Mouse (Mus musculus): ENCODE results near the gene Olfr851.

Olfr851 gene

DNA sequence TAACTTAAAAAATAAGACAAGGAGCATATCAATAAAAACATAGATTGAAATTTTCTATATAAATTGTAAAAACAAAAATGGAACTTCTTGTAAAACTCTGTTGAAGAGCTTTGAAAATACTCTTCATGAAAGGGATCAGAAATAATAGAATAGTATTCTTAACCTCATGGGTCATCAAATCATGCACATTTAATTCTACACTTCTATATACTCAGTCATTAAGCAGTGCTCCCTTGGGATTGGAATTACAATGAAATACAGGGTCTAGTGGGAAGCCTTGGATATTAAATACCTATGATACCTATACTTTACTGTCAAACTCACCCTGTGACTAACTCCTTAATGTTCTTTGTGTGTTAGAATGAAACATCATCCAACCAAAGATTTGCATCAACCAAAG, at the start of gene Olfr851:
Gene Olfr851, plus strand, starts transcription at position 301 of the 400 bp plus-strand sequence.
- no peak for DNase-seq (ENCODE audit: low read depth, low spot score)

GRCm38 (mm10) chr9:19478148-19478547, 14.9 kb upstream of the Olfr851 start, which contains the start of gene Olfr850:
Olfr850 (minus strand) TSS chr9:19478248.
- no peak for DNase-seq (ENCODE audit: low read depth, low spot score)

DNA sequence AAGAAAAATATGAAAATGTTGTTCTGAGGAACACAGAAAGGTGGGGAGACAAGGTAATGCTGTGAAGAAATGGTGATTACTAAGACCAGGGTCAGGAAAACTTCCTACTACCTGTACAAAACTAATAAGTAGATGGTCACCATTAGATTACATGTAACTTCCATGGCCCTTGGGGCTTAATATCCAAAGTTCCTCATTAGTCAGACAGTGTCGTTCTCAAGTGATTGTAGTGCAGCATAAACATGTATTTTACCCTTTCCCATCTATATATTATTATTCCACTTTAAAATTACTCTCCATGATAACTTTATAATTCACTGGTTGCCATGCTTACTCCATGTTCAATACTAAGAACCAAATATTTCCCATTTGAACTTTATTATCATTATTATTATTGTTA, 47.9 kb downstream of the Olfr851 start, which contains the start of gene Olfr853:
Gene Olfr853, minus strand, starts transcription at position 101 of the 400 bp plus-strand sequence.
- no peak for DNase-seq (ENCODE audit: low read depth, low spot score)
